Mouse (Mus musculus) T-cell, adult 66 days (primary cell): ENCODE data around the gene Olfr1441. TPM values are rescaled to one million over a fixed set of nuclear protein-coding genes. Genes with fewer than 3 reads are reported as not detected.

Source experiments
- total RNA-seq, 2 experiments: library from RNA; stranded (reverse); gene quantifications; 3 replicates in 1 of 2; 4 replicates in 1 of 2; pipeline ENCODE4 v1.2.4; 2023

Gene Olfr1441
- not detected for total RNA-seq

GRCm38 (mm10) chr19:12417361-12417760, at the start of gene Olfr1441:
Gene Olfr1441 (plus strand): TSS chr19:12417433.

DNA sequence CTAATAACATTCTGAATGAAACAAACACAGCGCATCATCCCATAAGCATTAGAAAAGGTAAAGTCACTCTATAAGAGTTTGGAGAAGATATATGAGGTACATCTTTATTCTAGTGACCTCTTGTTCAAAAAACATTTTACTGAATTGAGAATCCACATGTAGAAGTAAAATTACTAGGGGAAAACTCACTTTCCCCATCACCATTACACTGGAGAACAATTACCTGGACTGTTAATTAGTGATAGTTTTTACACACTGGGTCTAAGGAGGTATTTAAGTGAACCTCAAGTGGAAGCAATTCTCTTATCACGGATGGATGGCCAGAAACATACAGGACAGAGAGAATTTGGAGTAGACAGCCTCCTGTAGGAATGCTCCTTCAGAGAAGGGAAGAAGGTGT, 30.3 kb upstream of the Olfr1441 start, which contains the start of gene Olfr1440:
Gene Olfr1440, plus strand, starts transcription at position 301 of the 400 bp plus-strand sequence.

GRCm38 (mm10) chr19:12427605-12428004, 10.4 kb downstream of the Olfr1441 start, which contains the start of gene Pfpl:
Gene Pfpl (plus strand): TSS chr19:12427905.

GRCm38 (mm10) chr19:12460282-12461249, 43.3 kb downstream of the Olfr1441 start, which contains the start of gene Mpeg1:
Gene Mpeg1 (plus strand): TSS chr19:12460779.

Other genes starting within 250 kb of the Olfr1441 start
- not detected for gene Olfr1555-ps1, start 247.3 kb upstream of the Olfr1441 start, total RNA-seq
- not detected for gene Olfr1431, start 216.8 kb upstream of the Olfr1441 start, total RNA-seq
- gene Olfr1432, start 184.8 kb upstream of the Olfr1441 start, total RNA-seq: not detected
- not detected for gene Olfr262, start 175.8 kb upstream of the Olfr1441 start, total RNA-seq
- gene Olfr235, start 156.4 kb upstream of the Olfr1441 start, total RNA-seq: not detected
- not detected for gene Olfr1434, start 137.6 kb upstream of the Olfr1441 start, total RNA-seq
- not detected for gene Olfr1436, start 118.3 kb upstream of the Olfr1441 start, total RNA-seq
- gene Olfr1437, start 92.3 kb upstream of the Olfr1441 start, total RNA-seq: not detected
- not detected for gene Olfr1438-ps1, start 81.5 kb upstream of the Olfr1441 start, total RNA-seq
- gene Olfr1440, start 30.2 kb upstream of the Olfr1441 start, total RNA-seq: not detected
- gene Pfpl, start 10.5 kb downstream of the Olfr1441 start, total RNA-seq: not detected
- 10 to 100 TPM in 1 of 2 experiments, 1 to 10 TPM in 1; 8.7 to 17.2 TPM for gene Mpeg1, start 43.3 kb downstream of the Olfr1441 start, total RNA-seq
- 1 to 10 TPM; 3.6 to 6.2 TPM for gene Dtx4, start 84.0 kb downstream of the Olfr1441 start, total RNA-seq
- gene Fam111a, start 128.3 kb downstream of the Olfr1441 start, total RNA-seq: 10 to 100 TPM; 20.3 to 27.8 TPM
- not detected for gene Gm4952, start 182.5 kb downstream of the Olfr1441 start, total RNA-seq
- gene Glyat, start 215.9 kb downstream of the Olfr1441 start, total RNA-seq: not detected